Mouse (Mus musculus) cerebellum, adult 2 months (tissue): ENCODE data around the gene Srxn1.

Experiments used
- CTCF ChIP-seq: fragments of 200-500 bp; IDR thresholded peaks from 2 replicates; pipeline ENCODE4 v1.5.1; 2011; ENCODE audit warnings: low read depth, mild to moderate bottlenecking, control low read depth, low read length, moderate library complexity, borderline replicate concordance; ENCODE audit not compliant: insufficient read depth
- POLR2A ChIP-seq: fragments of 200-500 bp; IDR thresholded peaks from 2 replicates; pipeline ENCODE4 v1.6.1; 2011; ENCODE audit warnings: low read length, control low read depth, borderline replicate concordance; ENCODE audit not compliant: insufficient read depth

GRCm38 (mm10) chr2:152143279-152144157 is 38.2 kb downstream of the Srxn1 start, which contains the start of gene Tcf15:
- TF ChIP-seq CTCF (no peak), POLR2A (no peak)
